Mouse (Mus musculus): ENCODE data around the gene Tnpo1.

Tnpo1 gene

DNA sequence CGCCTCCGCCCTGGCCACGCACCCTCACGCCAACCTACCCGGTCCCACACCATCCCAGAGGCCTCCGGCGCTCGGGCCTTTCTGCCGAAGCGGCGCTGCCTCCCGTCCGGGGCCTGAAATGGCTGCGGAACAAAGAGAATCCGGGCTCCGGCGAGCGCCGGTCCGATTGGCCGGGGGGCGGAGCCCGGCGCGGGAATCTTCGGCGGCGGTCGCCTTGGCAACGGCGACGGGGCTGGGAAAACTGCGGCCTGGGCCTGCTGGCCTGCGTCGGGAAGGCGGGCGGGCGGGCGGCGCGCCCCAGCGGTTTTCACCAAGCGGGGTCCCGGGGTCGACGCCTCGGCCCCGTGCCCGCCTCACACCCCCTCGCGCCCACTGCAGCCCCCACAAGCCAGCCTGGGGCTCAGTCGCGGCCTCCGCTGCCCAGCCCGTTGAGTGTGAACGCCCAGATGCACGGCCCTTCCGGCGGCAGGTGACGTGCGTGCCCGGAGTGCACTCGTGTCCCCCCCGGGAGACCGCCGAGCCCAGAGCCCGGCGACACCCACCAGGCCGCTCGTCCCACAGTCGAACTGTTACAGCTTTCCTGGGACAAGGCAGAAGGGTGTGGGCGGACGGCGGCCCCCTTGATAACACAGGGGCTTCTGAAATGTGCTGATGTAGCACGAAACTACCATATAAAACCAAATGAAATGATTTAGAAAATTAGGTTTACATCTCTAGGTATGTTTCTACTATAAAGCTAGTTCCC, at the start of gene Tnpo1:
TSS of gene Tnpo1 (minus strand) at position 172 of the 745 bp plus-strand sequence.
- DNase-seq, result peak; percentile 95 to 97

GRCm38 (mm10) chr13:98972090-98972489, 45.9 kb upstream of the Tnpo1 start:
- DNase-seq, result no peak

DNA sequence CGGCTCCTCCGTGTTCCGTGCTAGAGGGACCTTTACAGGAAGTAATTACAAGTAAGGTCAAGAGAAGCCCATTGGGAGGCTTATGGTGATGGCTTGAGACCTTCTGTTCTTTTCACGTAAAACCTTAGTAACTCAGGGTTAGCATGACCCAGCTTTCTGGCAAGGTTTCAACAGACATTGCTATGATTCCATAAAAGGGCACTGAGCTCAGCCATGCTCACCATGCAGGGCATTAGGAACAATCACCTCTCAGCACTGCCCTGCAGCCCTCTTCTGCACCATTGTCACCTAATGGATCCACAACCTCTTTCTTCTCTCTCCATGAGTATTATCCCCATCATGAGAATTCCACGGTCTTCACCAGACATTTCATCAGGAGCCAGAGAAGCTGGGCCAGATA, 45.5 kb upstream of the Tnpo1 start:
- peak in 1 of 2 experiments; percentile 9 for DNase-seq

GRCm38 (mm10) chr13:98968517-98968916, 42.3 kb upstream of the Tnpo1 start:
- no peak for DNase-seq

DNA sequence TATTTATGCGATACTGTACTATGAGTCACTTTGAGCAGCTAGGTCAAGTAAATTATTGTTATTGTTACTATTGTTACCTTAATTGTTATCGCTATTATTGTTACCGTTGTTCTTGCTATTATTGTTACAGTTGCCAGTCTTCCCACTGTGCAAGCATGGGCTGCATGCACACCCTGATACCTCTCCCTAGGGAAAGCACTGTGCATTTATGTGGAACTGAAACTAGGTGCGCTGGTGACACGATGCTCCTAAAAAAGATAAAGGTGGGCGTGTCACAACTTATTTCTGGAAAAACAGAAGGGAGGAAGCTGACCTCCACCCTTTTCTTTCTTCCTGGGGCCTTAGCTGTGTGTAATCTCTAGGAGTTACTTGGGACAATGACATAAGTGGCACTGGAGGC, 41.8 kb upstream of the Tnpo1 start:
- no peak for DNase-seq

- no peak for DNase-seq
Measured at GRCm38 (mm10) chr13:98966583-98966982, 40.4 kb upstream of the Tnpo1 start.

DNA sequence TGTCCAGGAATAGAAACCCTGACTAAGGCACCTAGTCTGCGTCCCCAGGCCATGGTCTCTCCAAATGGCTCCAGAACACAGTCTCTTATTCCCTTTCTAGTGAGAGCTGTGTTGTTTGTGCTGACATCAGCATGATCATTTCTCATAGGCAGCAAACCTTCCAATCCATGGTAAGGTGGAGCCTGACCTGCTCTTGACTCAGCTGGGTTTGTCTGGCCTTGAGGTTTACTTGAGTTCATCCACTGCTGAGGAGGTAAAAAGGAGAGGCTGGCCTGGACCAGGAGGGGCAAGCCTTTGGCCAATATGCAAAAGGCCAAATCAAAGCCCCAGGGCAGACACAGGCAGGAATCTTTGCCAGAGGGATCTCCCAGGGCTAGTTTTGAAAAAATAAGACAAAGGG, 37.4 kb upstream of the Tnpo1 start:
- no peak for DNase-seq

- DNase-seq, result no peak
Measured at GRCm38 (mm10) chr13:98958177-98958576, 32.0 kb upstream of the Tnpo1 start.

GRCm38 (mm10) chr13:98956209-98956608, 30.0 kb upstream of the Tnpo1 start:
- no peak for DNase-seq

- DNase-seq, result peak; percentile 24 to 59
Measured at GRCm38 (mm10) chr13:98955676-98956075, 29.5 kb upstream of the Tnpo1 start.

DNA sequence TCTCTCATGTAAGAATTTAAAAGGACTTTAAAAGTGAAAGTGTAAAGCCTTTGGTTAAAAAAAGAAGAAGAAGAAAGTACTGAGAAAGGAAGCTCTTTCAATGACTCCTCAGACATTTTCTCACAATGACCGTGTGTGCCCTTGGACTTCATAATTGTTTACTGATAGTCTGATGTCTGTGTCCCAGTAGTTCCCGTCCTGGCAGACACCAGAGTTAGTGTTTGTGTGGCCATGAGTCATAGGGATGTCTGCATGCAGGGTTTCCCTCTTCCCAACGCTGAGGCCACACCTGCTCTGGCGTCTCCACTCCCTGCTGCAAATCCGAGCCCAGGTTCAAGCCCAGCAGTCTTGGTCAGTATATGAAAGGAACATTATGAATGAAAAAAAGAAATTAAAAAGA, 29.0 kb upstream of the Tnpo1 start:
- no peak for DNase-seq

GRCm38 (mm10) chr13:98953830-98954229, 27.6 kb upstream of the Tnpo1 start:
- peak in 1 of 2 experiments; percentile 44 for DNase-seq

- DNase-seq, result peak in 1 of 2 experiments; percentile 26
Measured at GRCm38 (mm10) chr13:98951951-98952350, 25.8 kb upstream of the Tnpo1 start.

- DNase-seq, result no peak
Measured at GRCm38 (mm10) chr13:98948146-98948545, 22.0 kb upstream of the Tnpo1 start.

DNA sequence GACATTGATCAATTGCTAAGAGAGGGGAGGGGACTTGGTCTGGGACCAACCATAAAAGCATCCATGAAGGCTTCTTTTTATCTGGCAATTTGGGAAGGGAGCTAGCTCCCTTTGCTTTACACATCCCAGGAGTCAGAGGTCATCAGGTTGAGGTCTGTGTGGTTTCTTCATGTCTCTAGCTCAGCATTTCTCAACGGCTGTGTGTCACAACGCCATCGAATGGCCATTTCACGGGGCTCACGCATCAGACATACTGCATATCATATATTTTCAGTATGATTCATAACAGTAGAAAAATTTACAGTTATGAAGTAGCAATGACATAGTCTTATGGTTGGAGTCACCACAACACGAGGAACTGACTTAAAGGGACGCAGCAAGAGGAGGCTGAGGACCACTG, 20.2 kb upstream of the Tnpo1 start:
- no peak for DNase-seq

- DNase-seq, result peak in 1 of 2 experiments; percentile 7
Measured at GRCm38 (mm10) chr13:98945908-98946307, 19.7 kb upstream of the Tnpo1 start.

GRCm38 (mm10) chr13:98945381-98945780, 19.2 kb upstream of the Tnpo1 start:
- peak in 1 of 2 experiments; percentile 25 for DNase-seq

DNA sequence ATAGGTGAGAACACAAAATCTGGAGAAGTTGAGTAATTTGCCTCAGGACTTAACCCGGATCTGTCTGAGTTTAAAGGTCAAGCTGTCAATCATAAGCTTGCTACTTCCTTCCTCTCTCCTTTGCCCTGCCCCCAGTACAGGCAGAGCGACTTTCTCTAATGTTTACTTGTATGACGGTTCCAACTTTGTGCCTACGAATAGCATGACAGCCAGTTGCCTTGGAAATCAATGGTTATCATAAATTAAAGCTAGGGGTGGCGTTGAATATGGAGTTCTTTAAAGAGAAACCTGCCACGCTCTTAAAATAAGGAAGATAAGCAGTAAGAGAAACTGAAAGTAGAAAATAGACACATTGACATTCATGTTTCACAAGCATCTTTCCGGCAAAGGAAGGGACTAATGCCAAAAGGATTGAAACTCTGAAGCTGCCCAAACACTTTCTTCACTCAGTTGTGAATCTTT, 18.5 kb upstream of the Tnpo1 start:
- DNase-seq, result peak in 1 of 2 experiments; percentile 26

GRCm38 (mm10) chr13:98942360-98942759, 16.2 kb upstream of the Tnpo1 start:
- peak; percentile 13 to 31 for DNase-seq

- DNase-seq, result peak; percentile 12 to 46
Measured at GRCm38 (mm10) chr13:98941829-98942343, 15.7 kb upstream of the Tnpo1 start.

- DNase-seq, result no peak
Measured at GRCm38 (mm10) chr13:98937108-98937507, 10.9 kb upstream of the Tnpo1 start.

- no peak for DNase-seq
Measured at GRCm38 (mm10) chr13:98928908-98929307, 2.7 kb upstream of the Tnpo1 start.

DNA sequence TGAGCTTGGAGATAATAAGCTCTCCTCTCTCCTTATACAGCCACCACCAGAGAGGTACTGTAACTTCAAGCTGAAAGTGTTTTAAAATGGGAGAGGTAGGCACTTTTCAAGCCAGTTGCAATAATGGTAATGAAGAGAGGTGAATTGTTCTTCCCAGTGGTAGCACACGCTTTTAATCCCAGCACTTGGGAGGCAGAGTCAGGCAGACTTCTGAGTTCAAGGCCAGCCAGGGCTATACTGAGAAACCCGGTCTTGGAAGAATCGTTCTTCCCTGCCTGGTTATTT, 716 bp upstream of the Tnpo1 start:
- DNase-seq, result no peak

DNA sequence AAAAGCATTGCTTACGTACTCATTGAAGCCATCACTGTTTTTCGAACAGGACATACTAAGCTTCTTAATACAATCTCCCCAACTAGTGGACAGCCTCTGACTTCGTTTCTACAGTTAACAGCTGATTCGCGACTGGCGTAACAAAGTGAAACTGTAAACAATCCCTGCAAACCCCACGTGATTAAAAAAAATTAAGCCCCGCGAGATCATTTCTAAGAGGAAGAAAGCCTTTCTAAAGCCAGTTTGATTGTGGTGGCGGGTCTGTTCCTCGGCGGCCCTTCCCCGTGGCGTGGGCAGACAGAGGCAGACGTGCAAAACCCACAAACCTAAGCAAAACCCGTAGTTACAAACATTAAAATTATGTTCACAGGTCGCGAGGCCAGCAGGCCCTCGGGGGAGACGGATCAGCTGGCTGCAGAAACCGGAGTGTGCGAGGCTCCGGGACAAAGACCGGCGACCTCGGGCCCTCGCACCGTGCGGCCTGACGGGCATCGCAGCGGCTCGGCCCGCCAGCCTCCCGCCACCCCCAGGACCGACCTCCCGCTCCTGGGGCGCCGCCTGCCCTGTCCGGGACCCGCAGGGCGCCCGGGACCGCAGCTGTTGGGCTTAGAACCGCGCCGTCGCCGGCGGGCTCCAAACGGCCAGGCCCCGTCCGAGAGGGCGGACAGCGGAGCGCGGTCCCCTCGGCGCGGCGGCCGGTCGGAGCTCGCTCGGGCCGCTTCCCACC, 535 bp downstream of the Tnpo1 start:
- peak; percentile 61 to 74 for DNase-seq

Measured in kidney, postnatal 4 days (tissue).